Mouse (Mus musculus): ENCODE results near the gene Cfap57. TPM values are rescaled to one million over a fixed set of nuclear protein-coding genes. Genes with fewer than 3 reads are reported as not detected.

Cfap57 gene
- polyA plus RNA-seq (2014; fragmentation: Nextera tagmentation; extraction: Ambion mirVana) = 1.0 and 1.2 TPM in 2 replicates

DNA sequence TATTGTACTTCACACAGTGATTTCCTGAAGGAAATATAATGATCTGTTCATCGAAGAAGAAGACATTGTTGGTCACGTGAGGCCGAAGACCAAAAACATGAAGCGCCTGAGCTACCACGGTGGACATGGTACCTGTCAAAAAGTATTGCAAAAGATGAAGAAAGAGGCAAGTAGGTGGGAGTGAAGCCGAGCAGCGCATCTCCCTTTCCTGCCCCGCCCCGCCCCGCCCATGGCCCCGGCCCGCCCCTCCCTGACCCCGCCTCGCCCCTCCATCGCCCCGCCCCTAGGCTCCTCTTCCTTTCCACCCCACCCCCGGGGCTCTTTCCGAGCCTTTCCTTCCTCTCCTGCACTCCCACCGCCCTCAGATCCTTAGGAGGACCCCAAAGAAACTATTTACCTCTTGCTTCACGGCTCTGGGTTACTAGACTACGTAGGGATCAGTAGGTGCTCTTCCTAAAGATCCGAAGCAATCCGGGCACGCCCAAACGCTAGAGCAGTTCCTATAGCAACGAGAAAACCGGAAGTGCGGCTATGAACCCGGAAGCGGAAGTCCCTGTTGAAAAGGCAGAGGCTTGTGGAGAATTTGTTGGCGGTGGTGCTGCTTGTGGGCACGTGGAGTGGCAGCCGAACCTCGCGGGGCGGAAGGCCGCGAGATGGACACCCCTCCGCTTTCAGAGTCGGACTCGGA, at the start of gene Cfap57, which contains the start of gene Ebna1bp2:
Gene Cfap57, minus strand, starts transcription at position 499 of the 688 bp plus-strand sequence.
Gene Ebna1bp2, plus strand, starts transcription at position 521 of the 688 bp plus-strand sequence.
- H3K9ac ChIP-seq (ENCODE audit: low read length) = peak within 1 kb of the TSS; percentile 71
- H3K9me3 ChIP-seq (ENCODE audit: control insufficient read depth, low read length) = no peaks in the 10 kb centered on the region; the same call in 1 of the 2 replicates
- peaks cover 10% of the 10 kb centered on the region for H3K4me1 ChIP-seq (ENCODE audit: control insufficient read depth, insufficient read depth, low read length)
- ATAC-seq (ENCODE audit: low FRiP score) (peak; percentile 94), DNase-seq (ENCODE audit: low spot score, missing footprints) (peak; percentile 100)
- H3K27me3 ChIP-seq (ENCODE audit: control insufficient read depth, insufficient read depth, low read length) = no peaks in the 10 kb centered on the region
- H3K36me3 ChIP-seq (ENCODE audit: control insufficient read depth, insufficient read depth, low read length) = peaks cover 8% of the 10 kb centered on the region
- WGBS = under 1% methylated on average over 38 of the region's 41 CpGs
- peak within 1 kb of the TSS; percentile 96 for H3K4me2 ChIP-seq
- H3K4me3 ChIP-seq (ENCODE audit: low read depth, low read length) = peak within 1 kb of the TSS; percentile 82
- no peak within 1 kb of the TSS for H3K27ac ChIP-seq (ENCODE audit: low read depth, low read length)

DNA sequence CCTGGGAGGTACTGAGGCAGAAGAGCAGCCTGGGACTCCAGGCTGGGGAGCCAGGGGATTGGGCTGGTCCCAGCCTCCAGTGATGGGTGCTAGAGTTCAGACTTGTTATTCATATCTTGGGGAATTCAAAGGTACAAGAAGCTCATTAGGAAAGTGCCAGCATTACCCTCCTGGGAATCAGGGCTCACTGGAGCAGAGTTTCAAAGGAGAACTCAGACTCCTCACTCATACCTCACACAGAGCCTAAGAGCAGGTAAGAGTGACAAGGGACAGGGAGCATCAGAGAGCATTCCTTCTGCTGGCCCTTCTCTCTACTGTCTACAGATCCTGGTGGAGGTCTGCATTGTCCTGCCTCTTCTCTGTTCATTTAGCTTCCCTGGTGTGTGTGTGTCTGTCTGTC, 38.1 kb upstream of the Cfap57 start, which contains the start of gene Olfr62:
Gene Olfr62, plus strand, starts transcription at position 301 of the 400 bp plus-strand sequence.
- ATAC-seq (ENCODE audit: low FRiP score) (no peak), DNase-seq (ENCODE audit: low spot score, missing footprints) (no peak)

DNA sequence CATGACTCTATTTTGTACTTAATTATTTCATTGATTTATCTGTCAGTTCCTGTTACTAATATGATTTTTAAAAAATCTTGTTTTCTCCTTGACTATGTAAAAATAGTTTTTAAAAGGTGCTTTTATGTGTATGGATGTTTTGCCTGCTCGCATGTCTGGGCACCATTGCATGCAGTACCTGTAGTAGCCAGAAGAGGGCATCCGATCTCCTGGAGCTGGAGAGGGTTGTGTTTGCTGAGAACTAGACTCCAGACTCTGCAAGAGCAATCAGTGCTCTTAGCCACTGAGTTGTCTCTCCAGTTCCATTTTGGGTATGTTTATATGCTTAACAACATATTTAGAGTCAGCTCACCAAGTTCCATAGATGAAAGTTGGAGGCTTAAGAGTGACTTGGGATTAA, 24.7 kb upstream of the Cfap57 start:
- Histone ChIP-seq H3K9me3 (ENCODE audit: control insufficient read depth, low read length) (no peaks in the 10 kb centered on the region), H3K36me3 (ENCODE audit: control insufficient read depth, insufficient read depth, low read length) (no peaks in the 10 kb centered on the region), H3K4me2 (no peak overlapping the region), H3K27me3 (ENCODE audit: control insufficient read depth, insufficient read depth, low read length) (no peaks in the 10 kb centered on the region), H3K27ac (ENCODE audit: low read depth, low read length) (no peak overlapping the region), H3K9ac (ENCODE audit: low read length) (no peak overlapping the region), H3K4me1 (ENCODE audit: control insufficient read depth, insufficient read depth, low read length) (no peaks in the 10 kb centered on the region), H3K4me3 (ENCODE audit: low read depth, low read length) (no peak overlapping the region)
- no peak for ATAC-seq (ENCODE audit: low FRiP score)
- peak; percentile 93 for DNase-seq (ENCODE audit: low spot score, missing footprints)
- WGBS = 12% methylated on average over 2 of the region's 2 CpGs

More for the DNA sequence above, 38.1 kb upstream of the Cfap57 start, which contains the start of gene Olfr62:
- H3K9ac ChIP-seq (ENCODE audit: low read length) = no peak within 1 kb of the TSS
- H3K9me3 ChIP-seq (ENCODE audit: control insufficient read depth, low read length) = no peaks in the 10 kb centered on the region
- no peaks in the 10 kb centered on the region for H3K27me3 ChIP-seq (ENCODE audit: control insufficient read depth, insufficient read depth, low read length)
- no peaks in the 10 kb centered on the region for H3K4me1 ChIP-seq (ENCODE audit: control insufficient read depth, insufficient read depth, low read length)
- no peak within 1 kb of the TSS for H3K4me2 ChIP-seq
- no peak within 1 kb of the TSS for H3K4me3 ChIP-seq (ENCODE audit: low read depth, low read length)
- H3K27ac ChIP-seq (ENCODE audit: low read depth, low read length) = no peak within 1 kb of the TSS
- H3K36me3 ChIP-seq (ENCODE audit: control insufficient read depth, insufficient read depth, low read length) = no peaks in the 10 kb centered on the region

DNA sequence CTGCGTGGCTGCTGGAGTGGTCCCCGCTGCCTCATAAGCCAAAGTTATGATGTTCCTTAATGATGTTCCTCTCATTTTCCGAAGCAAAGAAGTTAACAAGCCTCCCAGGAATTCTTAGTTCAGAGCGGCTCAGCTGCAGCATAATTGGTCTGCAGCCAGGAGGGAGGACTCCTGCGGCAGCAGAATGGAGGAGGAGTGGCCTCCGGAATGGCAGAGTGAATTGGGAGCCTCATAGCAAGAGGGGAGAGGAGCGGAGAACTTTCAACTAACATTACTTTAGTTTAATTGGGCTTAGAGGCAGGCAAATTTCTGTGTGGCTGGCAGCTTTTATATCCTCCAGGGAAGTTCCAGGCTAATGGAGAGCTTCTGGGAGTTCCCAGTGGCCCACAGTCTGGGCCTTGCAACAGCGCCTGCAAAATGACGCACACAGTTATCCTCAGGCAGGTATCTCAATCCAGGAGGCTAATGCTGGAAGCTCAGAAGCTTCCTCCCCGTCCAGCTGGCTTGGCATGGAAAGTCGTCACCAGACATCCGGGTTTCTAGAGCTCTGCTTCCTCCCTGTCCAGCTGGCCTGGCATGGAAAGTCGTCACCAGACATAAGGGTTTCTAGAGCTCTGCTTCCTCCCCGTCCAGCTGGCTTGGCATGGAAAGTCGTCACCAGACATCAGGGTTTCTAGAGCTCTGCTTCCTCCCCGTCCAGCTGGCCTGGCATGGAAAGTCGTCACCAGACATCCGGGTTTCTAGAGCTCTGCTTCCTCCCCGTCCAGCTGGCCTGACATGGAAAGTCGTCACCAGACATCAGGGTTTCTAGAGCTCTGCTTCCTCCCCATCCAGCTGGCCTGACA, 22.0 kb upstream of the Cfap57 start:
- no peak overlapping the region for H3K4me2 ChIP-seq
- H3K9ac ChIP-seq (ENCODE audit: low read length) = no peak overlapping the region
- H3K27me3 ChIP-seq (ENCODE audit: control insufficient read depth, insufficient read depth, low read length) = no peaks in the 10 kb centered on the region
- H3K36me3 ChIP-seq (ENCODE audit: control insufficient read depth, insufficient read depth, low read length) = no peaks in the 10 kb centered on the region
- 58% methylated on average over 20 of the region's 20 CpGs for WGBS
- ATAC-seq (ENCODE audit: low FRiP score) = no peak
- no peaks in the 10 kb centered on the region for H3K9me3 ChIP-seq (ENCODE audit: control insufficient read depth, low read length)
- H3K27ac ChIP-seq (ENCODE audit: low read depth, low read length) = no peak overlapping the region
- no peak overlapping the region for H3K4me3 ChIP-seq (ENCODE audit: low read depth, low read length)
- no peak for DNase-seq (ENCODE audit: low spot score, missing footprints)
- no peaks in the 10 kb centered on the region for H3K4me1 ChIP-seq (ENCODE audit: control insufficient read depth, insufficient read depth, low read length)

DNA sequence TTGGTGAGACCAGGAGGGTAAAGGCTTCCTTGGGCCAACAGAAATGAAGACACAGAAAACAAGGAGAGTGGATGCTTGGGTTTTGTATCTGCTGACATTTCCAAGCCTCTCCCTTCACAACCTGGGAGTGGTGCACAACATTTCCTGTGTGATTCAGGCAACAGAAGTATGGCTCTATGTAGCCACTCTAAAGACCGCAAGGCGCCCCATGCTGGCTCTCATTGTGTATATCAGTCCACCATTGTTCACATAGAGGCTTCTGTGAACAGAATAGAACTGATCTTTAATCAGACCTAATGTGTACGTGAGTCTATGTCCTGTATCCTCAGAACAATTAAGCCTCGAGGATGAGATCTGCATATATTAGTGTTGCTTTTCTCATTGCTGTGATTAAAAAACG, 9.7 kb upstream of the Cfap57 start:
- Histone ChIP-seq H3K36me3 (ENCODE audit: control insufficient read depth, insufficient read depth, low read length) (peaks cover 8% of the 10 kb centered on the region), H3K4me2 (no peak overlapping the region), H3K9ac (ENCODE audit: low read length) (no peak overlapping the region), H3K4me1 (ENCODE audit: control insufficient read depth, insufficient read depth, low read length) (no peaks in the 10 kb centered on the region), H3K27me3 (ENCODE audit: control insufficient read depth, insufficient read depth, low read length) (no peaks in the 10 kb centered on the region), H3K4me3 (ENCODE audit: low read depth, low read length) (no peak overlapping the region), H3K27ac (ENCODE audit: low read depth, low read length) (no peak overlapping the region), H3K9me3 (ENCODE audit: control insufficient read depth, low read length) (no peaks in the 10 kb centered on the region)
- 89% methylated on average over 5 of the region's 5 CpGs for WGBS
- ATAC-seq (ENCODE audit: low FRiP score) (no peak), DNase-seq (ENCODE audit: low spot score, missing footprints) (no peak)

DNA sequence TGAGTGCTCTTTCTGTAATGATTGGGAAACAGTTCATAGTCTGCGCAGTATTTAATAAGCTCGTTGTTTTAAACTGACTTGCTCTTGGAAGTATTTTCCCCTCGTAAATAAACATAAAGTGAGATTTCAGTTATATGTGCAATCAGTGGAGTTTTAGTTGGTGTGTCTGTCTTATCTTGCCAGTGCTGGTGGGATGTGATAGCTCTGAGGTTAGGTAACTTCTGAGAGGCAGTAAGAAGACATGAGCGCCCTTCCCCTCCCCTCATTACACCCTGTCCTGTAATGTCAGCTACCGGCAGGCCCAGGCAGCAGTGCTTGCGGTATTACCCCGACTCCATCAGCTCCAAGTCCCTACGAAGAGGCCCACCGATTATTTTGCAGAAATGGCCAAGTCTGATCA, 1.2 kb upstream of the Cfap57 start:
- Histone ChIP-seq H3K27ac (ENCODE audit: low read depth, low read length) (no peak overlapping the region), H3K36me3 (ENCODE audit: control insufficient read depth, insufficient read depth, low read length) (peaks cover 13% of the 10 kb centered on the region), H3K27me3 (ENCODE audit: control insufficient read depth, insufficient read depth, low read length) (no peaks in the 10 kb centered on the region), H3K4me3 (ENCODE audit: low read depth, low read length) (peak overlapping the region; percentile 82), H3K9me3 (ENCODE audit: control insufficient read depth, low read length) (no peaks in the 10 kb centered on the region; the same call in 1 of the 2 replicates), H3K9ac (ENCODE audit: low read length) (peak overlapping the region; percentile 71; the same call in 1 of the 2 replicates), H3K4me1 (ENCODE audit: control insufficient read depth, insufficient read depth, low read length) (peaks cover 10% of the 10 kb centered on the region), H3K4me2 (peak overlapping the region; percentile 96)
- WGBS = 91% methylated on average over 9 of the region's 9 CpGs
- DNase-seq (ENCODE audit: low spot score, missing footprints) = no peak
- no peak for ATAC-seq (ENCODE audit: low FRiP score)

DNA sequence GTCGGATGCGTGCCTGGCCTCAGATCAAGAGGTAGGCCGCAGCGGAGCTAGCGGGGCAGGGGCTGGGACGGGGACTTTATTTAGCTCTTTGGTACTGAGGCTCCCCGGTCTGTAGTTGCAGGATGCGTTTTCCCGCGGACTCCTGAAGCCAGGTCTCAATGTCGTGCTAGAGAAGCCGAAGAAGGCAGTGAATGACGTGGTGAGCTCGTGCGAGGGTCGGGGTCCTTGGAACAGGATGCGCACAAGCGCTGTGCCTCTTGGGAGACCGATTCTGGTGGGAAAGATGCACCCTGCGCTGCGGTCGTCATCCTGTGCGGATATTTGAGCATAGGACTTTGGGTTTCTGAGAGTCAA, 367 bp upstream of the Cfap57 start:
- Histone ChIP-seq H3K9me3 (ENCODE audit: control insufficient read depth, low read length) (no peaks in the 10 kb centered on the region; the same call in 1 of the 2 replicates), H3K27me3 (ENCODE audit: control insufficient read depth, insufficient read depth, low read length) (no peaks in the 10 kb centered on the region), H3K36me3 (ENCODE audit: control insufficient read depth, insufficient read depth, low read length) (peaks cover 12% of the 10 kb centered on the region), H3K9ac (ENCODE audit: low read length) (peak overlapping the region; percentile 71), H3K4me2 (peak overlapping the region; percentile 96), H3K4me1 (ENCODE audit: control insufficient read depth, insufficient read depth, low read length) (peaks cover 10% of the 10 kb centered on the region), H3K4me3 (ENCODE audit: low read depth, low read length) (peak overlapping the region; percentile 82), H3K27ac (ENCODE audit: low read depth, low read length) (no peak overlapping the region)
- under 1% methylated on average over 23 of the region's 23 CpGs for WGBS
- ATAC-seq (ENCODE audit: low FRiP score) (no peak; the same call in 1 of the 2 replicates), DNase-seq (ENCODE audit: low spot score, missing footprints) (no peak)

DNA sequence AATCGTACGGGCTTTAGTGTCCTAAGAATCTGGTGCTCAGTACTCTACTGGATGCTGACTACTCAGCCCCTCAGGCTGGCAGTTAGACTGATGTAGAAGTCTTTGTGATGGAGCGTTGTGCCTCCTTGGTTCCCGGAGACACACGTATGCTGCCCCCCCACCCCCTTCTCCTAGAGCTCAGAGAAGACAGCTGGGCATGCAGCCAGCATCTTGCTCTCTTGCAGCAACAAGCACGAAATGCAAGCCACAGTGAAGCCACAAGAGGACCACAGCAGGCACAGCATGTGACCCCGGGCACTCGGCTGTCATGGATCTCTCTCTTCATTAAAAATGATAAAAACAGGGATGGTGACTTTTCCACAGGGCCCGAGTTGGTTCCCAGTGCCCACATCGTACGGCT, 5.2 kb downstream of the Cfap57 start:
- H3K9ac ChIP-seq (ENCODE audit: low read length) = no peak overlapping the region
- no peak overlapping the region for H3K4me3 ChIP-seq (ENCODE audit: low read depth, low read length)
- H3K36me3 ChIP-seq (ENCODE audit: control insufficient read depth, insufficient read depth, low read length) = no peaks in the 10 kb centered on the region
- H3K27me3 ChIP-seq (ENCODE audit: control insufficient read depth, insufficient read depth, low read length) = no peaks in the 10 kb centered on the region
- 89% methylated on average over 11 of the region's 11 CpGs for WGBS
- H3K4me1 ChIP-seq (ENCODE audit: control insufficient read depth, insufficient read depth, low read length) = no peaks in the 10 kb centered on the region
- H3K9me3 ChIP-seq (ENCODE audit: control insufficient read depth, low read length) = no peaks in the 10 kb centered on the region; the same call in 1 of the 2 replicates
- ATAC-seq (ENCODE audit: low FRiP score) (no peak), DNase-seq (ENCODE audit: low spot score, missing footprints) (no peak)
- H3K4me2 ChIP-seq = no peak overlapping the region
- H3K27ac ChIP-seq (ENCODE audit: low read depth, low read length) = no peak overlapping the region

DNA sequence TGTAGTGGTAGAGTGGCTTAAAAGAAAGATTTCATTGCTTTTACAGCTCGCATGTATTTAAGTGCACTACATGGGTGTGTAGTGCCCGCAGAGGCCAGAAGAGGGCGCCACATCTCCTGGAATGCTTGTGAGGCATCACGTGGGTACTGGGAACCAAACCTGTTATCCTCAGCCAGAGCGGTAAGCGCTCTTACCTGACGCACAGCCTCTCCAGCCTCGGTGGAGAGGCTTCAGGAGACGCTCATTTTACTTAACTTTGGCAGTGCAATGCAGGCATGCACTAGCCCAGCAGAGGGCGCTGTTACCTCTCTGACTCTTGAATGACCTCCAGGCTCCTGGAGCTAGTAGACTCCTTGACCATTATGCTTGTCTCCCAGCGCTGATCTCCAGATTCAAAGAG, 8.0 kb downstream of the Cfap57 start:
- ATAC-seq (ENCODE audit: low FRiP score) (no peak), DNase-seq (ENCODE audit: low spot score, missing footprints) (no peak)
- H3K4me1 ChIP-seq (ENCODE audit: control insufficient read depth, insufficient read depth, low read length) = no peaks in the 10 kb centered on the region
- no peak overlapping the region for H3K9ac ChIP-seq (ENCODE audit: low read length)
- H3K27ac ChIP-seq (ENCODE audit: low read depth, low read length) = no peak overlapping the region
- no peak overlapping the region for H3K4me2 ChIP-seq
- WGBS = 23% methylated on average over 11 of the region's 11 CpGs
- H3K9me3 ChIP-seq (ENCODE audit: control insufficient read depth, low read length) = no peaks in the 10 kb centered on the region; the same call in 1 of the 2 replicates
- no peaks in the 10 kb centered on the region for H3K36me3 ChIP-seq (ENCODE audit: control insufficient read depth, insufficient read depth, low read length)
- H3K27me3 ChIP-seq (ENCODE audit: control insufficient read depth, insufficient read depth, low read length) = no peaks in the 10 kb centered on the region
- H3K4me3 ChIP-seq (ENCODE audit: low read depth, low read length) = no peak overlapping the region
